Mouse (Mus musculus) neutrophil, adult 5-6 weeks (primary cell): ENCODE data around the gene Mov10l1. TPM values are rescaled to one million over a fixed set of nuclear protein-coding genes. Genes with fewer than 3 reads are reported as not detected.

Experiments used
- ATAC-seq: fragments of 151-379, 151-347 bp; 2 replicates; pipeline ENCODE4 v1.8.0; 2017; ENCODE audit warnings: mild to moderate bottlenecking, moderate TSS enrichment; ENCODE audit not compliant: insufficient number of reproducible peaks, poor library complexity, low FRiP score, severe bottlenecking; ENCODE audit errors: extremely low read depth
- total RNA-seq: library from RNA; stranded (forward); fragments of 200-1000 nt; gene quantifications from 2 replicates; pipeline ENCODE4 v1.2.3, GENCODE M21; 2017

The Mov10l1 gene
- total RNA-seq, 1 experiment from 2014 or later = not detected

DNA sequence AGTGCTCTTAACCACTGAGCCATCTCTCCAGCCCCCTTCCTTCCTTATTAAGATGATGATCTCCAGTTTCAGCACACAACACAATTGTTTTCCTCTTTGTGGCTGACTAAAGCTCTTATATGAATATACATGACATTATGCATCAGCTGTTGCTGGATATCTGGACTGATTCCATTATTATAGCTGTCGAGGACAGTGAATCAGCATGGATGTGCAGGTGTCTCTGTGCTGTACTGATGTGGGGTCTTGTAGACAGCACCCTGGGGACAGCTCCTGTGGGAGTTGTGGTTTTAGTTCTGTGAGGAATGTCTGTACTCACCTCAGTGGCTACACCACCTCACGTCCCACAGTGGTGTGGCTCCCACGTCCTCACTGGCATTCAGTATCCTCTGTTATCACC, 18.5 kb downstream of the Mov10l1 start:
- ATAC-seq = no peak

DNA sequence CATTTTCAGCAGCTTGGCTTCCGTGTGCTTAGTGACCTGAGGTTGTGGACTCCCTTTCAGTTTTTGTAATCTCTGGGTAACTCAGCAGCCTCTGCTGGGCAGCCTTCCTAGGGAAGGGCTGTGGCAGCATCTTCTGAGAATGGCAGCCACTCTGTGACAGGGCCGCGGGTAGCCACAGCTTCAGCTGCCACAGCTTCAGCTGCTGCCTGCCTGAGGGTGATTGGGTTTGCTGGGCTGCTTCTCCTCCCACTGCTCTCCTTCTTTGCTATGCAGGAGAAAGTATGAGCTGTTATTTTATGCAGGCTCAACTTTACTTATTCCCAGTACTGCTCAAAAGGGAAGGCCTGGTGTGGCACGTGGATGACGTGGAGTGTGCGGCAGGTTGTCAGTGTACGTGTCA, 24.3 kb downstream of the Mov10l1 start:
- no peak for ATAC-seq

DNA sequence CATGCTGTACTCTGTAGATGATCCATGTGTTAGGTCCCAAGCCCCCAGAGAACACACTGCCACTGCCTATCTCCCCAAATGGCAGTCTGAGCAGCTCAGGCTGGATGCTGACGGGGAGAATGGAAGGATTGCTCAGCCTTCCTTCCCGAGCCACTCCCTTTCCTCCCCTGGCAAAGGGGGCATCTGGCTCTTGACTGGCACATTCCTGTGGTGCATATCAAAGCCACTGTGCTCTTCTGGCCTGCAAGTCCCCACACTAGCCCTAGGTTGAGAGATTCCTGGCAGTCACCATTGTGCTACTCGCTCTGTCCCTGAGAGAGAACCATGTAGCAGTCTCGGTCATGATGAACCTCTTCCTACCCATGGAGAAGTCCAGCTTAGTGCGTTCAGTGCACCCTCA, 25.1 kb downstream of the Mov10l1 start:
- ATAC-seq = no peak

DNA sequence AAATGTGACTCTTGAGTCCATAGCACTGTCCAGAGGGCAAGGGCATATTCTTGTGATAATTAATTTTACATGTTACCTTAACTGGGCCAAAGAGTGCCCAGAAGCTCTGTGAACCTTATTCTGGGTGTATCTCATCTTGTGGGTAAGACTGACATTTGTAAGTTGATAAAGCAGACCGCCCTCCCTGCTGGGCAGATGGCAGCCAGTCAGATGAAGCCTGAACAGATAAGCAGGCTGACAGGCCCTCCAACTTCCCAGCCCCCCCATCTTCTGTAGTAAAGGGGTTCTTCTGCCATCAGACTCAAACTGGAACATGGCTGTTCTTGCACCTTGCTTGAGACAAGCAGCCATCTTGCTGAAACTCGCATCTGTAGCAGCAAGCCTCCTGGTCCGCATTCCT, 34.0 kb downstream of the Mov10l1 start:
- no peak for ATAC-seq

DNA sequence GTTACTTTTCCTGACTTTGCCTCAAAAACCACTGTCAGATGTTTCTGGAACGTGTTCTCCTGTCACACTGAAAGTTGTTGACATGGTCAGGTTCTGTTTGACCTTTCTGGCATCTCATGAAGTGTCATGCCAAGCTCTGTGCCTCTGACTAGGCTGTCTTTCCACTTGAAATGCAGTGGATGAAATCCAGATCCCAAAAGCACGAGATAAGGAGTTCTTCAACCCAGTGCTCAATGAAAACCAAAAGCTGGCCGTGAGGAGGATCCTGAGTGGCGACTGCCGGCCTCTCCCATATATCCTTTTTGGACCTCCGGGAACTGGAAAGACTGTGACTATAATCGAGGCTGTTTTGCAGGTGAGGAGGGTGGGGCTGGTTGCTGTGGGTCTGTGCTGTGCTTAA, 37.4 kb downstream of the Mov10l1 start:
- ATAC-seq = no peak

DNA sequence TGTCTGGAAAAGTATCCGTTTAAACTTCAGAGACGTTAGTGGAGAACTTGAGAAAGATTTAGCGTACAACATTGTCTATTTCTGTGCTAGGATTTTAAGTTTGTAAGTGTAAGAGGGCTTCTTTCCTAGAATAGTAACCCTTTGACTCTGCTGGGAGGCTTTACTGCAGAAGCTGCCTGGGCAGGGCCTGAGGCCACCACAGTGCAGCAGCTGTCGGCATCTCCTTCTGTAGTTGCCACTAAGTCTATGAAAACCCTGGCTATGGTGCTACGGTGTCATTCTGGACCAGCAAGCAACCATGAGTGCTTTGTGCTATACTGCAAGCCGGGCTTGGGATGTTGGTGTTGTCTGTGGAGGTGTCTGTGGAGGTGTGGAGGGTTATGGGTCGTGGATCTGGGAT, 37.8 kb downstream of the Mov10l1 start:
- no peak for ATAC-seq

DNA sequence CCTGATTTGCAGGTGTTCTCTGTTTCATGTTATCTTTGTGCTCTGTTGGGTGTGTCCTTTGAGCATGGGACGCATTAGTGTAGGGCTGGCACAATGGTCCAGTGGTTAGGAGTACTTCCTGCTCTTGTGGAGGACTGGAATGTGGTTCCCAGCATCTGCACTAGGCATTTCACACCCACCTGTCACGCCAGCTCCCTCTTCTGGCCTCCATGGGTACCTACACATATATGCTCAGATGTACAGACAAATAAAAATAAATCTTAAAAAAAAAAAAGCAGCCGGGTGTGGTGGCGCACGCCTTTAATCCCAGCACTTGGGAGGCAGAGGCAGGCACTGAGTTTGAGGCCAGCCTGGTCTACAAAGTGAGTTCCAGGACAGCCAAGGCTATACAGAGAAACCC, 61.7 kb downstream of the Mov10l1 start:
- ATAC-seq = no peak

DNA sequence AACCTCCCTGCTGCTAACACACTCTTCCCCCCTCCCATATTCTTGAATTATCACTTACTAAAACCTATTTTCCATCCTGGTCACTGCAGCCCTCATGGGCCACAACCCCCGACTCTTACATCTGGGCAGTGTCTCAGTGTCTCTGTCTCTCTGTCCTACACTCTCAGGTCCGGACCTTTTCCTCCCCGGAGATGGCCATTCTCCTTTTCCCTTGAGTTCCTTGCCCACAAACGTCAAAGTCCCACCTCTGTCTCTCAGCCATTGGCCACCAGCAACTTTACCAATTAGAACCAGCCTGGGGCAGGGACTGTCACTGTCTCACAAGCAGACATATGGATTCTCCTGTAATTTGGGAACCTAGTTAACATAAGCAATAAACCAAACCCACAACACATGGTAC, 63.6 kb downstream of the Mov10l1 start:
- no peak for ATAC-seq

DNA sequence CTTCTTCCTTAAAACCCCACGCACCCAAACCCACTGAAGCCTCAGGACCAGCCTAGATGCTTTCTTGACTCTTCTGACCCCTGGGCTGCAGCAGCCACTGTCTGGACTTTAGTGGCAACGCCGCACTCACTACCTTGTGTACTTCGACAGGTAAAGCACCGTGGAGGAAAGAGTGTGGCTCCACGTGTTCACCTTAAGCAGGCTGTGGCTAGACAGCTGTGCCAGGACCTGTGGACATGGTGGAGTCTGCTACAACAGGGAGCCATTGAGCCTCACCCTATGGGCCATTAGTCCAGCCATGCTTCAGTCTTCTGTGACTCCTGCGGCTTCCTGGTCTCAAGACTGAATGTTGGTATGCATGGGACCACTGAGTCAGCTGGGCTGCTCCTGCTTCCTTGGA, 72.0 kb downstream of the Mov10l1 start:
- ATAC-seq = no peak

DNA sequence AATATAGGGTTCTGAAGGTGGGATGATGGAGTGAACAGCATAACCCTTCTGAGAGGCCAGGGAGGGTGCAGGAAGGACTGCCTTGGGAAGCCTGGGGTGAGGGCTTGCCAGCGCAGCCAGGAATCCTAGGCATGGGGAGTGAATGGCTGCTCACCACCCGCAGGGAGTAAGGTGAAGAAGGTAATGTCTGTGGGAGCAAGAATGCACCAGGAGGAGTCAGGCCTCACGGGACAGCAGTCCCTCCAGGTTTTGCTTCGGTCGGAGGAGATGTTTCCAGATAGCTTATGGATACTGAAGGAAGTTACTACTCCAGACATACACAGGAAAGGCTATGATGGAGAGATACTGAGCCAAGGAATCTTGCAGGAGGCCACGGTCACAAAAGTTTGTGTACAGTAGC, 76.0 kb downstream of the Mov10l1 start:
- ATAC-seq = no peak

DNA sequence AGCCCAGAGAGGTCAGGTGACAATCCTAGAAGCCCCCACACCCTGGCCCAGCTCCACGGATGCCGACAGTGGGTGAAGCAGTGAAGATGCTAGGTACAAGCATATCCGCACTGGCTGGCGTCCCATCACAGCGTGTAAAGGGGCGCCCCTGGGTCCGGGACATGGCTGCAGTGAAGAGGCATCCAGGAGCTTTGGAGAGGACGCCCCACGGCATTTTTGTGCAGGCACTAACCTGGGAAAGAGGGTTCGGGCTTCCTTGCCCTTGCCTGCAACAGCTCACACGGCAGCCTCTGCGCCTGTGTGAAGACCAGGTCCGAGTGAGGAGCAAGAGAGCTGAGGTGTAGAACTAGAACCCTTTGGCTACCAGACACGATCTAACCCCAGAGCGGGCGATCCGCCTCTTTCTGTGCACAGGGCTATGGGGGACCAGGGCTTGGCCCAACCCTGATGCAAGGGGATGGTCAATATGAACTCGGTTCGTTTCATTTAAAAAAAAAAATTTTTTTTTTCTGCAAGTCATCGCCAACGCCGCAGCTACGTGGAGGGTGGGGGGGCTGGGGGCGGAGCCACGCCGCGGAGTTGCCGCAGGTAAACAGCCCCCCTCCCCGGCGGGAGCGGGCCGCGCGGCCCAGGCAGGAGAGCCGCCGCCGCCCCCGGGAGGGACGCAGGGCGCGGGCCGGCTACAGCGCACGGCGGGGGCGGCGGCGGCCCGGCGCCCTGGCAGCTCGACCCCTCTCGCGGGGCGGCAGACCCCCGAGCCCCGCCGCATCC, 76.6 kb downstream of the Mov10l1 start, which contains the start of gene Panx2:
Gene Panx2 (plus strand): TSS at position 574 of the 771 bp plus-strand sequence.
- no peak for ATAC-seq

DNA sequence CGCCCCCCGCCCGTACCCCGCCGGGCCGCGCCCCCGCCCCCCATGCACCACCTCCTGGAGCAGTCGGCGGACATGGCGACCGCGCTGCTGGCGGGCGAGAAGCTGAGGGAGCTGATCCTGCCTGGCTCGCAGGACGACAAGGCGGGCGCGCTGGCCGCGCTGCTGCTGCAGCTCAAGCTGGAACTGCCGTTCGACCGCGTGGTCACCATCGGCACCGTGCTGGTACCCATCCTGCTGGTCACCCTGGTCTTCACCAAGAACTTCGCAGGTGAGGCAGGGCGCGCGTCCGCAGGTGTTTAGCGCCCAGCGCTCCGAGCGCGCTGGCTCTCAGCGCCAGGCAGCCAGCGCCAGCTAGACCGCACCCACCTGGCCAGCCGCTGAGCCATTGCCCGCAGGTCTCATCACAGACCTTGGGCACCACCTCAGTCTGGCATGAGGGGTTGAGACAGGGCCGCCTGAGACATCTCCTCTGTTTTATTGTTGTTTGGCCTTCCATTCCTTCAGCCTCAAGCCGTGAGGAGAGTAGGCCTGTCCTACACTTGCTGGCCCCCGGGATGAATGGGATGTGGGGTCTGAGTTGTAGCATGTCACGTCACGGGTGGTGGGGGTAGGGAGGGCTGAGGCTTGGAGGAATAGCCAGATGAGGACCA, 77.4 kb downstream of the Mov10l1 start:
- ATAC-seq = no peak

DNA sequence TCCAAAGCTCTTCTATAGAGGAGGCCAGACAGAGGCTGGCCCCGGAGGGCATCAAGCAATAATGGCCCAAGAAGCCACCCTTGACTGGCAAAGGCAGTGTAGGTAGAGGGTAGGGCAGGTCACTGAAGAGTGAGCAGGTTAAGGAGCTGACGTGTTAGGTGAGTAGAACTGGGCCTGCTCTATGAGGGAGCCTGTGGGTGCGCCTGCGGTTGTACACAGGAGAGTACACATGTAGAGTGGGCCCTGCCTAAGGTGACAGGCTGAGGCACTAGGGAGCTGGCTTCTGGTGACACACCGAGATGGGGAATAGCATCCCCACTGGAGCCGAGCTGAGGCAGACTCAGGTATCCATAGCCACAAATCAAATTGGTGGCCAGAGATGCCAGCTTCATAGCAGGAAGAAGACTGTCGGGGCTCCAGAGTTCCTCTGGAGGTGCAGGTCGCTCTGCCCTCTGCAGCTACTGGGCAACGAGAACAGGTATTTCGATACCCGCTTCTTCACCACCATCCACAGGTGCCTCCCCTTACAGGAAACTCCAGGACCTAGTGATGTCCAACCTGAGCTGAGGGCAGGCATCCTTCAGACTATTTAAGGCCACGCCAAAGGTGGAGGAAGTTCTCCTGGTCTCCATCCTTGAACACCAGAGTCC, 78.2 kb downstream of the Mov10l1 start:
- ATAC-seq = no peak

DNA sequence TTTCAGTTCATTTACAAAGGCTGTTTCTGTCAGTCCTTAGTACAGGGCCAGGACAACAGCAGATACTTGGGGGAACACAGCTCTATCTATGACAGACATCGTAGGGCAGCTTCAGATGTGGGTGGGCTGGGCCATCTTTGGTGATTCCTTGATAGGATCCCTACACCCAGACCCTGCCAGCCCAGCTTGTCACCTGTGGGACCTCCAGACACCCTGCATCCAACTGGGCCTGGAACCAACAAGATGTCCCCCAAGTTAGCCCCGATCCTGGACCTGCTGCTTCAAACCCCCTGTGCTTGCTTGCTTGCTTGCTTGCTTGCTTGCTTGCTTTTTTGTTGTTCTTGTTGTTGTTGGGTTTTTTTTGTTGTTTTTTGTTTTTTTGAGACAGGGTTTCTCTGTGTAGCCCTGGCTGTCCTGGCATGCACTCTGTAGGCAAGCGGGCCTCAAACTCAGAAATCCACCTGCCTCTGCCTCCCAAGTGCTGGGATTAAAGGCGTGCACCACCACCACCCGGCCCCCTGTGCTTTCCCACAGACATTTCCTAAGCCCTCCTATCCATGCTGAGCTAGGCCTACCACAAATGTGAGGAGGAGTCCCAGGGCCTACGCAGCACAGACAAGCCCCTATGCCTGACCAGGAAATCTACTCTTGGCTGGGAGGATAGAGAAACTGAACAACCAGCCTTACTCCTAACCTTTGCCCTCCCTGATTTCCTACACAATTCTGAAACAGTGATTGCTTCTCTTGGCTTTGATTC, 79.2 kb downstream of the Mov10l1 start:
- no peak for ATAC-seq

DNA sequence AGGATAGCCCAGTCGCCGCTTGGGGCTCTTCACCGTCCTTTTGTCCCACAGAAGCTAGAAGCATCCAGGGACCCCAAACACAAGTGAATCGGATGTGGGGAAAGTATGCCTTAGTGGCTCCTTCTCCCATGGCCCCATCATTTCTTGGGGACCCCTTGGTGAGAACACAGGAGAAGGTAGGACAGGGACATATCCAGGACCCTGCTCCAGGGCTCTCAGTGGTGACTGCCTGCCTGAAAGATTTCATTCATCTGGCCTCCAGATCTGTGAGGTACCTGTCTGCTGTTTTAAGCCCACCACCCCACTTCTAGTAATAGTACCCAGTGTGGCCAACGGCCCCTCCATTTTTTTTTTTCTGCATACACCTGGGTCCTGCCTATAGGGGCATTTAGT, 79.8 kb downstream of the Mov10l1 start:
- ATAC-seq = no peak

DNA sequence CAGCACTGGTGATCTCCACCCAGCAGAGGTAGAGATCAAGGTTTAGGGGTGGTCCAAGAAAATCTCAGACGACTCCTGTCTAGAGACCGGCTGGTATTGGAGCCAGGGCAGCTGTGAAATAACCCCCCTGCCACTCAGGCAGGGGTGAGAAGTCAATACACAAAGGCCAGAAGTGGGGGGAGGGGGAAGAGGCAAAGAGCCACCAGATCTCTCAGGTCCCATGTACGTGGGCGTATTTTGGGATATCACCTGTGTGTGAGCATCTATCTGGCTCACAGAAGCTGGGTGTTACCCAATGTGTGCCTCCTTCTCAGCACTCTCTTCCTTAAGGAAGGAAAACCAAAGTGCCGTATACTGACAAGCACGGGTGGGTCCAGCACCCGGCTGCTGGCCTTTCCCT, 80.3 kb downstream of the Mov10l1 start:
- ATAC-seq = no peak

DNA sequence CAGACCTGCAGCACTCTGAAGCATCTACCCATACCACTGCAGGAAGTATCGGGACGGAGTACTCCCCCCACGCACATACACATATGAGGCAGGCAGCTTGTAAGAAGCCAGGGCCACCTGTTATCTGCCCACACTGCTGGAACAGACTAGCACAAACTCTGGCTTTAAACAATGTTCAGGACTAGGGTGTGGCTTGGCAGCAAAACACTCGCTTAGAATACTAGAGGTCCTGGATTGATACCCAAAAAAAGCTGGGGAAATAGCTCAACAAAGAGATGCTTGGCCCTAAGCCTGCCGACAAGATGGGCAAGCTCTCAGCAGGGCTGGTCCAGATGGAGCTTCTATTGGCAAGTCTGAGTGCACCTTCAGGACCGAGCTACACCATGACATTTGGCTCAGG, 80.8 kb downstream of the Mov10l1 start:
- no peak for ATAC-seq

DNA sequence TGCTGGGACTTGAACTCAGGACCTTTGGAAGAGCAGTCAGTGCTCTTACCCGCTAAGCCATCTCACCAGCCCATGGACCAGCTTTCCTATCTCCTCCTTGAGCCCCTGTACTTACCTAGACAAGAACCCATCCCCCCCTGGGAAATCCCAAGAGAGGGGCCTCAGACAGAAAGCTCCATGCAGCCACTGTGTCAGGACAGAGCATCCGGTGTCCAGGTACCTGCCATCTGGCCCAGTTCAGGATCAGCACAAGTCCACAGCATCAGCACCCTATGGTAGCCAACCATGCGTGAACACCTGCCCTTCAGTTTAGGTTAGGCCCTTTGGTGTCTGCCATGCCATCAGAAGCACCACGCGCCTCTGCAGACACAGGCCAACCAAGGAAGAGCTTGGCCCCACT, 82.2 kb downstream of the Mov10l1 start:
- no peak for ATAC-seq

DNA sequence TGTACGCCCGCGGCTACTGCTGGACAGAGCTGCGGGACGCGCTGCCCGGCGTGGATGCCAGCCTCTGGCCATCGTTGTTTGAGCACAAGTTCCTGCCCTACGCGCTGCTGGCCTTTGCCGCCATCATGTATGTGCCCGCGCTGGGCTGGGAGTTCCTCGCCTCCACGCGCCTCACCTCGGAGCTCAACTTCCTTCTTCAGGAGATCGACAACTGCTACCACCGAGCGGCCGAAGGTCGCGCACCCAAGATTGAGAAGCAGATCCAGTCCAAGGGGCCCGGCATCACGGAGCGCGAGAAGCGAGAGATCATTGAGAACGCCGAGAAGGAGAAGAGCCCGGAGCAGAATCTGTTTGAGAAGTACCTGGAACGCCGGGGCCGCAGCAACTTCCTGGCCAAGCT, 84.9 kb downstream of the Mov10l1 start:
- no peak for ATAC-seq

DNA sequence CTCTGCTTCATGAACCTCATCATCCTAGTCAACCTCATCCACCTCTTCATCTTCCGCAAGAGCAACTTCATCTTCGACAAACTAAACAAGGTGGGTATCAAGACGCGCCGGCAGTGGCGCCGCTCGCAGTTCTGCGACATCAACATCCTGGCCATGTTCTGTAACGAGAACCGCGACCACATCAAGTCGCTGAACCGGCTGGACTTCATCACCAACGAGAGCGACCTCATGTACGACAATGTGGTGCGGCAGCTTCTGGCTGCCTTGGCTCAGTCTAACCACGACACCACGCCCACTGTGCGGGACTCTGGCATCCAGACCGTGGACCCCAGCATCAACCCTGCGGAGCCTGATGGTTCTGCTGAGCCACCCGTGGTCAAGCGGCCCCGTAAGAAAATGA, 85.5 kb downstream of the Mov10l1 start:
- no peak for ATAC-seq
